Mouse (Mus musculus) cortical plate, adult 2 months (tissue): ENCODE measurements at regions not wholly inside any gene's neighbourhood (a gene's known extent, or its start where the extent isn't known, plus 50 kb on each side); places are given as distances from the start of the nearest gene placed in this dataset.

Source experiments
- CTCF ChIP-seq: fragments of 200-500 bp; IDR thresholded peaks from 2 replicates; pipeline ENCODE4 v1.5.1; 2011; ENCODE audit warnings: mild to moderate bottlenecking, control low read depth, low read length; ENCODE audit not compliant: insufficient read depth; ENCODE audit errors: extremely low read depth
- POLR2A ChIP-seq: fragments of 200-500 bp; IDR thresholded peaks from 2 replicates; pipeline ENCODE4 v1.6.1; 2011; ENCODE audit warnings: mild to moderate bottlenecking, low read length, control low read depth; ENCODE audit not compliant: insufficient read depth; ENCODE audit errors: extremely low read depth

- no peak for TF ChIP-seq CTCF
- no peak for TF ChIP-seq POLR2A
Measured at GRCm38 (mm10) chr16:8916091-8916490, 86.2 kb downstream of the 1810013L24Rik start.
